Mouse (Mus musculus): ENCODE results near the gene Syt1.

GRCm38 (mm10) chr10:108461862-108462261, 548.9 kb downstream of the Syt1 start:
- TF ChIP-seq CTCF (IDR thresholded peaks at IDR 0.05; ENCODE audit: extremely low read depth, insufficient read depth, low read length) (no peak), POLR2A (IDR thresholded peaks at IDR 0.05; ENCODE audit: extremely low read depth, insufficient read depth, low read length) (no peak)

Data from cortical plate, adult 2 months (tissue).